Mouse (Mus musculus) ES-E14 (cell line): Measurements from ENCODE around the gene Mmd2.

Experiments used
- CHD2 ChIP-seq: IDR thresholded peaks from 2 replicates; pipeline ENCODE4 v1.6.1; 2014; ENCODE audit warnings: mild to moderate bottlenecking, low read depth, low read length, inconsistent platforms
- MAFK ChIP-seq: IDR thresholded peaks from 2 replicates; pipeline ENCODE4 v1.6.1; 2014; ENCODE audit warnings: mild to moderate bottlenecking, low read depth, low read length, inconsistent platforms; ENCODE audit not compliant: insufficient read depth
- ZC3H11A ChIP-seq: IDR thresholded peaks from 2 replicates; pipeline ENCODE4 v1.6.1; 2012; ENCODE audit warnings: low read depth, mild to moderate bottlenecking, inconsistent platforms, low read length, borderline replicate concordance
- ZNF384 ChIP-seq: IDR thresholded peaks from 2 replicates; pipeline ENCODE4 v1.6.1; 2012; ENCODE audit warnings: low read depth, low read length, inconsistent platforms

GRCm38 (mm10) chr5:142610362-142610761, 1.8 kb upstream of the Mmd2 start:
- TF ChIP-seq MAFK (no peak), ZC3H11A (no peak), ZNF384 (no peak), CHD2 (no peak)
